Mouse (Mus musculus) erythroblast, embryonic 14.5 days (primary cell): Measurements from ENCODE around the gene Acsl6.

ENCODE experiments used
- GATA1 ChIP-seq: IDR thresholded peaks from 2 replicates; pipeline ENCODE4 v1.6.1; 2012; ENCODE audit warnings: low read length, inconsistent platforms, mixed read lengths
- TAL1 ChIP-seq: IDR thresholded peaks from 3 replicates; pipeline ENCODE4 v1.6.1; 2012; ENCODE audit warnings: low read length, inconsistent platforms, mixed read lengths

DNA sequence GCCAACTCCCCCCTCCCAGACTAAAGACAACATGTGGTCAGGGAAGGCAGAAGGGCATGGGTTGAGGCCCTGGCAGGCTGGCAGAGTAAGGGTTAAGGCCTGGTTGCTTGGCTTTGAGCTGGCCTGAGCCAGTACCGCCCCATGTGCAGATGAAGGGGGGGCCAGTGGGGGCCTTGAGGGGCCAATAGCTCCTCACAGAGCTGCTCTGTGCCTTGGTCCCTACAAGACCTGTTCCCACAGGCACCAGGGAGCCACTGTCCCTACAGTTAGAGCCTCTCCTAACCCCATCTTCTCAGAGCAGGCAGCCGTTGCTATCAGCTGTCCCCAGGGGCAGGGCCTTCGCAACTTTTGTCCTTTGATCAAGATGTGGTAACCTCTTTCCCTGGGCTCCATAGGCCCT, 11.1 kb downstream of the Acsl6 start:
- TF ChIP-seq GATA1 (no peak), TAL1 (no peak)
